Comparison of ENCODE assay signal across 13 mouse cellular contexts in genomic region chr2:113682126-113682639, GRCm38 (mm10).
"Had no signal": no experiment of that assay in that cellular context is flagged by ENCODE, and none has a peak within 500 bp of the region (broad histone marks: within the 10 kb centered on the region; RNA-seq: fewer than 3 reads in every experiment).

No protein-coding gene starts in this region.

- H3K27ac ChIP-seq: kidney, embryonic 15.5 days; limb, embryonic 13.5 days; liver, embryonic 14.5 days; midbrain, embryonic 13.5 days; neural tube, embryonic 15.5 days; stomach, postnatal 0 days had no signal

- H3K4me3 ChIP-seq: kidney, embryonic 15.5 days; limb, embryonic 13.5 days; midbrain, embryonic 13.5 days; myocyte; neural tube, embryonic 15.5 days had no signal

- H3K27me3 ChIP-seq: kidney, embryonic 15.5 days; midbrain, embryonic 13.5 days; neural tube, embryonic 15.5 days had no signal

- ATAC-seq: midbrain, embryonic 13.5 days had no signal

- H3K4me1 ChIP-seq: kidney, embryonic 15.5 days; limb, embryonic 13.5 days; midbrain, embryonic 13.5 days; neural tube, embryonic 15.5 days had no signal

- H3K9ac ChIP-seq: kidney, embryonic 15.5 days; limb, embryonic 13.5 days; liver, embryonic 14.5 days; midbrain, embryonic 13.5 days; neural tube, embryonic 15.5 days had no signal

- H3K36me3 ChIP-seq: kidney, embryonic 15.5 days; limb, embryonic 13.5 days; midbrain, embryonic 13.5 days; neural tube, embryonic 15.5 days had no signal

- H3K9me3 ChIP-seq: kidney, embryonic 15.5 days; limb, embryonic 13.5 days; midbrain, embryonic 13.5 days; neural tube, embryonic 15.5 days had no signal

- H3K4me2 ChIP-seq: kidney, embryonic 15.5 days; limb, embryonic 13.5 days; midbrain, embryonic 13.5 days; neural tube, embryonic 15.5 days had no signal

- DNase-seq: kidney, adult 18-20 months; kidney, postnatal 14 days; left cerebral cortex, postnatal 4 days; lung, adult 18-20 months; lung, postnatal 36 days; thymus, postnatal 4 days had no signal
